Mouse (Mus musculus): ENCODE results near the gene Dnttip2. TPM values are rescaled to one million over a fixed set of nuclear protein-coding genes. Genes with fewer than 3 reads are reported as not detected.

The Dnttip2 gene
- polyA plus RNA-seq, 1 experiment: 0.87 TPM

- Histone ChIP-seq H3K4me1 (ENCODE audit: control insufficient read depth) (peaks cover 31% of the 10 kb centered on the region), H3K27me3 (ENCODE audit: control insufficient read depth) (peaks cover 29% of the 10 kb centered on the region), H3K36me3 (ENCODE audit: control insufficient read depth) (no peaks in the 10 kb centered on the region), H3K9me3 (ENCODE audit: control insufficient read depth, low read length) (no peaks in the 10 kb centered on the region), H3K4me3 (replicated peaks) (no peak overlapping the region)
- no peak for TF ChIP-seq TAL1 (IDR thresholded peaks at IDR 0.05; ENCODE audit: low read length)
- no peak for TF ChIP-seq GATA1 (IDR thresholded peaks at IDR 0.05; ENCODE audit: low read length)
These were observed 22.8 kb downstream of the Dnttip2 start for GRCm38 (mm10) chr3:122296979-122297378.

GRCm38 (mm10) chr3:122300983-122301919 is 27.1 kb downstream of the Dnttip2 start:
- no peaks in the 10 kb centered on the region for H3K9me3 ChIP-seq (ENCODE audit: control insufficient read depth, low read length)

DNA sequence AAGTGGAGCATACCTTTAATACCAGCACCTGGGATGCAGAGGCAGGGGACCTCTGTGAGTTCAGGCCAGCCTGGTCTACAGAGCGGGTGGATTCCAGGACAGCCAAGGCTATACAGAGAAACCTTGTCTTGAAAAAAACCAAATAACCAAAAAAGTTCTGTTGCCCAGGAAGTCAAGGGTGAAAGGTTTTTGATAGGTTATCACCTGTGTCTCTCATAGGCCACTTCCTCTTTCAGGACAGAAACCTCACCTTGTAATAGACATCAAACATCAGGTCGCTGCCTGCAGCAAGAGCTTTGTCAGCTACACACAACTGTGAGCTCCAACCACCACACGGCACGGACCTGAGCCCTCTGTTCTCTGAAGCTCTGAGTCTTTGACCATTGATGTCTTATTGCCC is 30.4 kb downstream of the Dnttip2 start:
- no peaks in the 10 kb centered on the region for H3K4me1 ChIP-seq (ENCODE audit: control insufficient read depth)
- H3K36me3 ChIP-seq (ENCODE audit: control insufficient read depth): no peaks in the 10 kb centered on the region
- H3K4me3 ChIP-seq (replicated peaks): no peak overlapping the region
- no peak for TF ChIP-seq TAL1 (IDR thresholded peaks at IDR 0.05; ENCODE audit: low read length)
- no peak for TF ChIP-seq GATA1 (IDR thresholded peaks at IDR 0.05; ENCODE audit: low read length)
- H3K9me3 ChIP-seq (ENCODE audit: control insufficient read depth, low read length): no peaks in the 10 kb centered on the region
- H3K27me3 ChIP-seq (ENCODE audit: control insufficient read depth): no peaks in the 10 kb centered on the region

More at GRCm38 (mm10) chr3:122300983-122301919, 27.1 kb downstream of the Dnttip2 start:
- TF ChIP-seq GATA1 (IDR thresholded peaks at IDR 0.05; ENCODE audit: low read length) (no peak), TAL1 (IDR thresholded peaks at IDR 0.05; ENCODE audit: low read length) (no peak)
- Histone ChIP-seq H3K36me3 (ENCODE audit: control insufficient read depth) (no peaks in the 10 kb centered on the region), H3K27me3 (ENCODE audit: control insufficient read depth) (no peaks in the 10 kb centered on the region; the same call in 1 of the 2 replicates), H3K4me1 (ENCODE audit: control insufficient read depth) (no peaks in the 10 kb centered on the region), H3K4me3 (replicated peaks) (no peak overlapping the region)

DNA sequence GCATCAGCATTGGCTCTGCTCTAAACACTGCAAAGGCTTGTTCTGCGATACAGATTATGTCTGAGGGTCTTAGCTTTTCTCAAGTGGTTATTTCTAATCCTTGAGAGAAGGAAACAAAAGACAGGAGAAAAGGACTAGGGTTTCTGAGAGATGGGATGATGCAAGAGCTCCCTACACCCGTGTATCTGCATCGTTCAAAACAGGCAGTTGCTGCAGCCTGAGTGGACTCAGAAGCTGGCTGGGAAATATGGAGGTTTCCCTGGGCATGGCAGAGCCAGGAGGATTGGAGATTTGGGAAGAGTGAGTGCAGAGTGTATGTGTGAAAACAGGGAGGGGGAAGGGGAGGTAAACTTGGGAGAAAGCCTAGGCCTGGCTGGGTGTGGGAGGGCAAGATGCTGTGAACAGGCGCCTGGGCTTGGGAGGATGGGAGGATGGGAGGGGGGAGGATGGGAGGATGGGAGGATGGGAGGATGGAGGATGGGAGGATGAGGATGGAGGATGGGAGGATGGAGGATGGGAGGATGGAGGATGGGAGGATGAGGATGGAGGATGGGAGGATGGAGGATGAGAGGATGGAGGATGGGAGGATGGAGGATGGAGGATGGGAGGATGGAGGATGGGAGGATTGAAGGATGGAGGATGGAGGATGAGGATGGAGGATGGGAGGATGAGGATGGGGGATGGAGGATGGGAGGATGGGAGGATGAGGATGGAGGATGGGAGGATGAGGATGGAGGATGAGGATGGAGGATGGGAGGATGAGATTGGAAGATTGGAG is 33.9 kb downstream of the Dnttip2 start:
- Histone ChIP-seq H3K36me3 (ENCODE audit: control insufficient read depth) (no peaks in the 10 kb centered on the region), H3K27me3 (ENCODE audit: control insufficient read depth) (no peaks in the 10 kb centered on the region), H3K4me3 (replicated peaks) (no peak overlapping the region), H3K9me3 (ENCODE audit: control insufficient read depth, low read length) (no peaks in the 10 kb centered on the region), H3K4me1 (ENCODE audit: control insufficient read depth) (no peaks in the 10 kb centered on the region)
- TF ChIP-seq GATA1 (IDR thresholded peaks at IDR 0.05; ENCODE audit: low read length) (no peak), TAL1 (IDR thresholded peaks at IDR 0.05; ENCODE audit: low read length) (no peak)

DNA sequence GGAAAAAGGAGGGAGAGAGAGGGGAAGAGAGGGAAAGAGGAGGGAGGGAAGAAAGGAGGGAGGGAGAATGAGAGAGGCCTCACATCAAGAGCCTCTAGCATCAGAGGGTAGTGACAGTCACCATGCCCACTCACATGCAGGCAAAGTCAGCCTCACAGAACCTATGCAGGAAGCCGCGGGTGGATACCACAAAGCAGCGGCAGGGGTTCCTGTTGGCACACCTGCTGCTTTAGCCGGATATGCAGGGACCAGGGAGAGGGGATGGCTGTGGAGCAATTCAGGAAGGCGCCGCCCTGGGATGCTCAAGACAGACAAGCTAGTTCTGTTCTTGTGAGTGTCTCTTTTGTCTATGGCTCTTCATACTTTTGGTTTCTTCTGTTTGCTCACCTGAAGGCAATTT is 34.8 kb downstream of the Dnttip2 start:
- Histone ChIP-seq H3K27me3 (ENCODE audit: control insufficient read depth) (no peaks in the 10 kb centered on the region), H3K9me3 (ENCODE audit: control insufficient read depth, low read length) (no peaks in the 10 kb centered on the region), H3K4me1 (ENCODE audit: control insufficient read depth) (no peaks in the 10 kb centered on the region), H3K4me3 (replicated peaks) (no peak overlapping the region), H3K36me3 (ENCODE audit: control insufficient read depth) (no peaks in the 10 kb centered on the region)
- TF ChIP-seq TAL1 (IDR thresholded peaks at IDR 0.05; ENCODE audit: low read length): no peak
- TF ChIP-seq GATA1 (IDR thresholded peaks at IDR 0.05; ENCODE audit: low read length): no peak

DNA sequence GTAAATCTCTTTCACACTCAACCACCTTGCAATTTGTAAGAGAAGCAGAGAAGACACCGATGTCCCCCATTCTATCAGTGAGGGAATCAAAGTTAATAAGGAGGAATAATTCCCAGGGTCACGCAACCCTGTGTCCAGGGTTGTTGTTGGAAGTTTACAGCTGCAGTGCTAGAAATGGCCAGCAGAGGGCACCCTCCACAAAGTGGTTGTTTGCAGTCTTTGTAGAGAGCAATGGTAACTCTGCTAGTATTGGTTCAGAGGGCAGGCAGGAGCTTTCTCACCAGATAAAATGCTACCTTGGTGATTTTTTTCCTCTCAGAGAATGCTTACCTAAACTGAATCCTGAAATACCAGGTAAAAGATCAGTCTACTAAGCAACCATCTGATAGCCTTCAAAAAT is 37.9 kb downstream of the Dnttip2 start:
- no peaks in the 10 kb centered on the region for H3K36me3 ChIP-seq (ENCODE audit: control insufficient read depth)
- TF ChIP-seq GATA1 (IDR thresholded peaks at IDR 0.05; ENCODE audit: low read length) (no peak), TAL1 (IDR thresholded peaks at IDR 0.05; ENCODE audit: low read length) (no peak)
- H3K27me3 ChIP-seq (ENCODE audit: control insufficient read depth): no peaks in the 10 kb centered on the region; the same call in 1 of the 2 replicates
- H3K4me1 ChIP-seq (ENCODE audit: control insufficient read depth): no peaks in the 10 kb centered on the region
- no peak overlapping the region for H3K4me3 ChIP-seq (replicated peaks)
- H3K9me3 ChIP-seq (ENCODE audit: control insufficient read depth, low read length): no peaks in the 10 kb centered on the region

DNA sequence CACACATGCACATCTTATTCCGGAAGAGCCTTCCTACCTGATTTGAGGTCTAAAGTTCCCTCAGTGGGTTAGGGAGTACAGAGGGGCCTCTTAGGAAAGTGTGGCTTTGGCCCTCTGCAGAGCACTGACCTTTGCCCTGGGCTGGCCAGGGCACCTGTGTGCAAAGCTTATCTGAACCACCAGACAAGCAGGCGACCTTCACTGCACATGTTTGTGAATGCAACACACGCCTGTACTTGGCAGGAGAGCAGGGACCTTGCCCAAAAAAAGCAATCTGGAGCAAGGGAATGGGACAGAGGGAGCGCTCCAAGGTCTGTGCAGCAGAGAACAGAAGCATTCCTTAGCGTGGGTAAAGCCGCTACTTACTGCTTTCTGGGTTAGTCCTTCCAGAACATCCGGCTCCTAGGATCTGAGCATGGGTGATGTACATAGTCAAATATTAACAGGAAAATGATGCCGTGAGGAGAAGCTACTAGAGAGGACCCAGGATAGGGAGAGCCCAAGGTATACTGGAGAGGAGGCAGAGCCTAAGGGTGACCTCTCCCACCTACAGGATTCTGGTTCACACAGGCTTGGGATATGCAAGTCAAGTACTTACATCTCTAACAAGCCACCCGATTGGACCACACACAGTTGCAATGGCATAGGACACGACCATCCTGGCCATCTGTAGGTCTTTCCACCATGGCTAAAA is 38.9 kb downstream of the Dnttip2 start:
- Histone ChIP-seq H3K27me3 (ENCODE audit: control insufficient read depth) (no peaks in the 10 kb centered on the region; the same call in 1 of the 2 replicates), H3K36me3 (ENCODE audit: control insufficient read depth) (no peaks in the 10 kb centered on the region), H3K4me1 (ENCODE audit: control insufficient read depth) (no peaks in the 10 kb centered on the region), H3K9me3 (ENCODE audit: control insufficient read depth, low read length) (no peaks in the 10 kb centered on the region), H3K4me3 (replicated peaks) (no peak overlapping the region)
- TF ChIP-seq GATA1 (IDR thresholded peaks at IDR 0.05; ENCODE audit: low read length) (no peak), TAL1 (IDR thresholded peaks at IDR 0.05; ENCODE audit: low read length) (no peak)

- H3K36me3 ChIP-seq (ENCODE audit: control insufficient read depth): no peaks in the 10 kb centered on the region
- H3K4me1 ChIP-seq (ENCODE audit: control insufficient read depth): no peaks in the 10 kb centered on the region
- TF ChIP-seq TAL1 (IDR thresholded peaks at IDR 0.05; ENCODE audit: low read length) (no peak), GATA1 (IDR thresholded peaks at IDR 0.05; ENCODE audit: low read length) (no peak)
- no peak overlapping the region for H3K4me3 ChIP-seq (replicated peaks)
- H3K9me3 ChIP-seq (ENCODE audit: control insufficient read depth, low read length): no peaks in the 10 kb centered on the region
- H3K27me3 ChIP-seq (ENCODE audit: control insufficient read depth): no peaks in the 10 kb centered on the region; the same call in 1 of the 2 replicates
These were observed 39.7 kb downstream of the Dnttip2 start for GRCm38 (mm10) chr3:122313936-122314335.
